Mouse (Mus musculus): ENCODE measurements around the gene Dnah14.

The Dnah14 gene

GRCm38 (mm10) chr1:181728707-181729106, 152.3 kb downstream of the Dnah14 start:
- CTCF ChIA-PET = interaction anchor here in 2 of 4 experiments (0.6 to 1.6 kb wide), 3 partner anchors 9 to 153 kb away, joined by 3 to 12 read pairs (median 3); no protein-coding TSS in a partner anchor
- POLR2A ChIA-PET = interaction anchor here in 1 of 4 experiments (1.1 kb wide), 1 partner anchor 12 kb away, joined by 3 read pairs; no protein-coding TSS in a partner anchor

- ChIA-PET CTCF (interaction anchor here in 1 of 4 experiments (1.0 kb wide), 1 partner anchor 148 kb away, joined by 4 read pairs; no protein-coding TSS in a partner anchor), POLR2A (no interaction called here)
These were observed 157.2 kb downstream of the Dnah14 start for GRCm38 (mm10) chr1:181733517-181733916.

- POLR2A ChIA-PET = interaction anchor here in 1 of 4 experiments (0.9 to 1.4 kb wide), 2 partner anchors 9 to 11 kb away, joined by 3 read pairs; no protein-coding TSS in a partner anchor
- CTCF ChIA-PET = no interaction called here
These were observed 163.9 kb downstream of the Dnah14 start for GRCm38 (mm10) chr1:181740259-181740658.

- ChIA-PET POLR2A (interaction anchor here in 3 of 4 experiments (0.6 to 0.9 kb wide), 3 partner anchors 100 to 854 kb away, joined by 3 to 6 read pairs (median 3); partner anchors contain the start of gene Lbr (in 1 of the 3)), CTCF (no interaction called here)
These were observed 166.0 kb downstream of the Dnah14 start for GRCm38 (mm10) chr1:181742251-181742885.

GRCm38 (mm10) chr1:181769392-181769791, 193.0 kb downstream of the Dnah14 start:
- POLR2A ChIA-PET = no interaction called here
- CTCF ChIA-PET = interaction anchor here in 1 of 4 experiments (0.6 kb wide), 1 partner anchor 251 kb away, joined by 3 read pairs; no protein-coding TSS in a partner anchor

GRCm38 (mm10) chr1:181771871-181772270, 195.5 kb downstream of the Dnah14 start:
- ChIA-PET POLR2A (interaction anchor here in 1 of 4 experiments (1.3 kb wide), 1 partner anchor 10 kb away, joined by 4 read pairs; no protein-coding TSS in a partner anchor), CTCF (no interaction called here)

GRCm38 (mm10) chr1:181776541-181776940, 200.2 kb downstream of the Dnah14 start:
- CTCF ChIA-PET = interaction anchor here in 1 of 4 experiments (0.8 kb wide), 1 partner anchor 1008 kb away, joined by 4 read pairs; no protein-coding TSS in a partner anchor
- POLR2A ChIA-PET = no interaction called here

- ChIA-PET CTCF (interaction anchor here in 3 of 4 experiments (0.6 to 0.9 kb wide), 11 partner anchors 19 to 889 kb away, joined by 3 to 26 read pairs (median 4); no protein-coding TSS in a partner anchor), POLR2A (interaction anchor here in 1 of 4 experiments (1.5 kb wide), 1 partner anchor 11 kb away, joined by 4 read pairs; no protein-coding TSS in a partner anchor)
These were observed 206.2 kb downstream of the Dnah14 start for GRCm38 (mm10) chr1:181782600-181782999.

- ChIA-PET CTCF (no interaction called here), POLR2A (no interaction called here)
These were observed 213.6 kb downstream of the Dnah14 start for GRCm38 (mm10) chr1:181789952-181790351.

- ChIA-PET POLR2A (interaction anchor here in 1 of 4 experiments (0.5 kb wide), 1 partner anchor 1011 kb away, joined by 4 read pairs; no protein-coding TSS in a partner anchor), CTCF (no interaction called here)
These were observed 217.2 kb downstream of the Dnah14 start for GRCm38 (mm10) chr1:181793541-181793940.

GRCm38 (mm10) chr1:181799911-181800310, 223.6 kb downstream of the Dnah14 start:
- ChIA-PET CTCF (no interaction called here), POLR2A (no interaction called here)

- ChIA-PET CTCF (interaction anchor here in 1 of 4 experiments (0.6 kb wide), 1 partner anchor 80 kb away, joined by 3 read pairs; no protein-coding TSS in a partner anchor), POLR2A (interaction anchor here in 2 of 4 experiments (0.5 to 2.0 kb wide), 4 partner anchors 11 to 73 kb away, joined by 3 to 6 read pairs (median 4); no protein-coding TSS in a partner anchor)
These were observed 224.3 kb downstream of the Dnah14 start for GRCm38 (mm10) chr1:181800667-181801066.

GRCm38 (mm10) chr1:181811481-181812223, 235.3 kb downstream of the Dnah14 start:
- CTCF ChIA-PET = interaction anchor here in 1 of 4 experiments (0.6 kb wide), 1 partner anchor 542 kb away, joined by 3 read pairs; no protein-coding TSS in a partner anchor
- POLR2A ChIA-PET = interaction anchor here in 3 of 4 experiments (0.5 to 2.2 kb wide), 4 partner anchors 10 to 601 kb away, joined by 3 to 5 read pairs (median 4); no protein-coding TSS in a partner anchor

GRCm38 (mm10) chr1:181826716-181827115, 250.4 kb downstream of the Dnah14 start:
- ChIA-PET CTCF (interaction anchor here in 3 of 4 experiments (1.1 to 3.5 kb wide), 8 partner anchors 9 to 55 kb away, joined by 3 to 21 read pairs (median 6); no protein-coding TSS in a partner anchor), POLR2A (interaction anchor here in 2 of 4 experiments (0.8 to 5.6 kb wide), 7 partner anchors 10 to 26 kb away, joined by 3 to 57 read pairs (median 6); partner anchors contain the start of gene Lbr (in 2 of the 2))

GRCm38 (mm10) chr1:181828365-181828764, 252.0 kb downstream of the Dnah14 start:
- POLR2A ChIA-PET = interaction anchor here (0.5 to 5.6 kb wide), 19 partner anchors 9 to 62 kb away, joined by 3 to 57 read pairs (median 4); partner anchors contain the start of gene Lbr (in 2 of the 4)
- CTCF ChIA-PET = interaction anchor here (0.6 to 3.5 kb wide), 33 partner anchors 9 to 555 kb away, joined by 3 to 21 read pairs (median 5); partner anchors contain the start of genes Lbr (in 2 of the 4), Fbxo28 (in 1 of the 4) and Srp9 (in 1 of the 4)

GRCm38 (mm10) chr1:181832720-181833119, 256.4 kb downstream of the Dnah14 start:
- ChIA-PET POLR2A (interaction anchor here in 3 of 4 experiments (0.6 to 5.7 kb wide), 13 partner anchors 9 to 289 kb away, joined by 3 to 39 read pairs (median 4); partner anchors contain the start of gene Lbr (in 3 of the 3)), CTCF (interaction anchor here in 2 of 4 experiments (1.0 kb wide), 2 partner anchors 13 to 34 kb away, joined by 3 read pairs; no protein-coding TSS in a partner anchor)

GRCm38 (mm10) chr1:181833143-181833542, 256.8 kb downstream of the Dnah14 start:
- ChIA-PET POLR2A (interaction anchor here in 3 of 4 experiments (0.6 to 5.7 kb wide), 14 partner anchors 9 to 289 kb away, joined by 3 to 39 read pairs (median 4); partner anchors contain the start of gene Lbr (in 3 of the 3)), CTCF (interaction anchor here in 2 of 4 experiments (1.0 kb wide), 2 partner anchors 13 to 34 kb away, joined by 3 read pairs; no protein-coding TSS in a partner anchor)

GRCm38 (mm10) chr1:181838111-181838510, 261.8 kb downstream of the Dnah14 start:
- CTCF ChIA-PET = interaction anchor here in 2 of 4 experiments (1.3 to 3.1 kb wide), 5 partner anchors 10 to 286 kb away, joined by 3 to 15 read pairs (median 5); partner anchors contain the start of gene Srp9 (in 1 of the 2)
- POLR2A ChIA-PET = interaction anchor here in 1 of 4 experiments (0.9 to 2.5 kb wide), 6 partner anchors 9 to 34 kb away, joined by 3 to 14 read pairs (median 4); no protein-coding TSS in a partner anchor
